Mouse (Mus musculus): ENCODE measurements around the gene Mfsd4b1. TPM values are rescaled to one million over a fixed set of nuclear protein-coding genes. Genes with fewer than 3 reads are reported as not detected.

The Mfsd4b1 gene
- 0.28 and 0.70 TPM in 2 replicates for polyA plus RNA-seq (2015; fragmentation: Nextera tagmentation; extraction: Ambion mirVana)

DNA sequence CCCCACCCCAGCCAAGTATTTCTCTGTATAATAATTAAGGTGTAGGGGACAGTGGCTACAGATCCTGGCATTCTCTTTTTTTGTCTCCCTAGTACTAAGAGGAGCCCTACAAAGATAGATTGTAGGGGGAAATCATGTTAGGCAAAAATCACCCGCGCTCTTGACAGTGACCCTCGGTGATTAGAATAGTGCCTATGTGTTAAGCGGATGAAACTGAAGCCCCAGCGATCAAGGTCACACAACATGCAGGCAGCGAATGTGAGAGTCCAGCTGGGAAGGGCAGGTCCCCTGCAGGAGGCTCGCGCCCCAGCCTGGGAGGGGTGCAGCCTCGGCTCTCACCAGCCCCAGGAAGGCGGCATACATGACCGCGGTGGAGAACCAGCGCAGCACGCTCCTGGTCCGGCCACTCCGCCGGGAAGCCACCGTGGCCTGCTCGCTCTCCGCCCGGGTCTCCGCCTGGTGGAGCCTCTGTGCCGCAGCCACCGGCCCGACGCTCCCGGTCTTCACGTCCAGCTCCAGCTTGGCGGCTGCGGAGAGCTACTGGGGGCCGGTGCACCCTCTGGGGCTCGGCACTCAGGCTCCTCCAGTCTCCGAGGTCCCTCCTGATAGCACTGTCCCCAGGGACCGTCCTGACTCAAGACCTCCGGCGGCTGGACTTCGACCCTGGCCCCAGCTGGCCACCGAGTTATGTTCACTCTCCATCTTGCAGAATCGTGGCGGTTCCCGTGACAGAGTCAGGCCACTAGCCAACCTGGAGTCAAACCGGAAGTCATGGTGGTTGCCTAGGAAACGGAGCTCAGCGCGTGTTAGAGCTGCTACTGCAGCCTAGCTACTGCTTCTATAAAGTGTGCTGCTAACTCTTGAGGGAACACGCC lies at the start of gene Mfsd4b1:
Gene Mfsd4b1, minus strand, starts transcription at position 715 of the 875 bp plus-strand sequence.
- Histone ChIP-seq H3K4me2 (peak within 1 kb of the TSS; percentile 83), H3K27me3 (replicated peaks) (no peaks in the 10 kb centered on the region), H3K9ac (replicated peaks) (peak within 1 kb of the TSS; percentile 70), H3K36me3 (no peaks in the 10 kb centered on the region), H3K4me3 (replicated peaks) (peak within 1 kb of the TSS; percentile 64), H3K27ac (replicated peaks) (peak within 1 kb of the TSS; percentile 86), H3K4me1 (peaks cover 14% of the 10 kb centered on the region), H3K9me3 (replicated peaks) (no peaks in the 10 kb centered on the region)
- peak; percentile 98 for ATAC-seq (ENCODE audit: low FRiP score)
- 1% methylated on average over 45 of the region's 46 CpGs for WGBS

DNA sequence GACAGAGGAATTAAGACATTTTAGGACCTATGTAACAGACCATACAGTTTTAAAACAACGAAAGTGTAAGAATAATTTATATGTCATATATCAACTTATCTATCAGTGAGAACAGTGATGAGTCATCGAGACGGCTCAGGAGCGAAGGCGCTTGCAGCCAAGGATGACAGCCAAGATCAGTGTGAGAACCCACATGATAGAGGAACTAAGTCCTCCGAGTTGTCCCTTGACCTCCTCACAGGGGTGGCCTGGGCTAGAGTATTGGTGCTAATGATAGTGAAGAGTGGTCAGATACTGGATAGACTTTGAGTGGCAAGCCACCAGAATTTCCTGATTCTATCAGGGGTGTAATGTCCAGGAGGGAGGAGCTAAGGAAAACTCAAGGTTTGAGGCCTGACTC lies 48.5 kb upstream of the Mfsd4b1 start:
- WGBS: 89% methylated on average over 6 of the region's 6 CpGs
- Histone ChIP-seq H3K36me3 (no peaks in the 10 kb centered on the region), H3K9ac (replicated peaks) (no peak overlapping the region), H3K27ac (replicated peaks) (no peak overlapping the region), H3K4me2 (no peak overlapping the region), H3K27me3 (replicated peaks) (no peaks in the 10 kb centered on the region), H3K4me3 (replicated peaks) (no peak overlapping the region), H3K9me3 (replicated peaks) (no peaks in the 10 kb centered on the region), H3K4me1 (0 out of 2 replicates have a peak, but pooled peaks cover 2% of the 10 kb centered on the region)
- ATAC-seq (ENCODE audit: low FRiP score): no peak

- Histone ChIP-seq H3K27me3 (replicated peaks) (no peaks in the 10 kb centered on the region), H3K4me1 (no peaks in the 10 kb centered on the region), H3K4me3 (replicated peaks) (no peak overlapping the region), H3K9ac (replicated peaks) (no peak overlapping the region), H3K27ac (replicated peaks) (no peak overlapping the region), H3K9me3 (replicated peaks) (no peaks in the 10 kb centered on the region), H3K36me3 (no peaks in the 10 kb centered on the region), H3K4me2 (no peak overlapping the region)
- WGBS: 36% methylated on average over 9 of the region's 9 CpGs
- ATAC-seq (ENCODE audit: low FRiP score): no peak
These were observed 45.6 kb upstream of the Mfsd4b1 start for GRCm38 (mm10) chr10:40070684-40071083.

GRCm38 (mm10) chr10:40069270-40069669 lies 44.2 kb upstream of the Mfsd4b1 start:
- WGBS: 59% methylated on average over 4 of the region's 4 CpGs
- no peaks in the 10 kb centered on the region for H3K27me3 ChIP-seq (replicated peaks)
- ATAC-seq (ENCODE audit: low FRiP score): no peak
- no peak overlapping the region for H3K4me2 ChIP-seq
- H3K4me3 ChIP-seq (replicated peaks): no peak overlapping the region
- H3K9me3 ChIP-seq (replicated peaks): no peaks in the 10 kb centered on the region
- no peak overlapping the region for H3K27ac ChIP-seq (replicated peaks)
- no peak overlapping the region for H3K9ac ChIP-seq (replicated peaks)
- no peaks in the 10 kb centered on the region for H3K4me1 ChIP-seq
- H3K36me3 ChIP-seq: no peaks in the 10 kb centered on the region

- no peak overlapping the region for H3K4me3 ChIP-seq (replicated peaks)
- H3K9ac ChIP-seq (replicated peaks): no peak overlapping the region
- ATAC-seq (ENCODE audit: low FRiP score): no peak
- no peaks in the 10 kb centered on the region for H3K27me3 ChIP-seq (replicated peaks)
- no peaks in the 10 kb centered on the region for H3K9me3 ChIP-seq (replicated peaks)
- H3K36me3 ChIP-seq: no peaks in the 10 kb centered on the region
- H3K4me2 ChIP-seq: no peak overlapping the region
- H3K4me1 ChIP-seq: no peaks in the 10 kb centered on the region
- H3K27ac ChIP-seq (replicated peaks): no peak overlapping the region
- 75% methylated on average over 10 of the region's 10 CpGs for WGBS
These were observed 43.5 kb upstream of the Mfsd4b1 start for GRCm38 (mm10) chr10:40068595-40068994.

GRCm38 (mm10) chr10:40067529-40067928 lies 42.5 kb upstream of the Mfsd4b1 start:
- H3K9ac ChIP-seq (replicated peaks): no peak overlapping the region
- no peaks in the 10 kb centered on the region for H3K4me1 ChIP-seq
- WGBS: 16% methylated on average over 1 of the region's 1 CpGs
- H3K4me3 ChIP-seq (replicated peaks): no peak overlapping the region
- no peak overlapping the region for H3K4me2 ChIP-seq
- no peaks in the 10 kb centered on the region for H3K9me3 ChIP-seq (replicated peaks)
- H3K36me3 ChIP-seq: no peaks in the 10 kb centered on the region
- H3K27ac ChIP-seq (replicated peaks): no peak overlapping the region
- no peak for ATAC-seq (ENCODE audit: low FRiP score)
- no peaks in the 10 kb centered on the region for H3K27me3 ChIP-seq (replicated peaks)

DNA sequence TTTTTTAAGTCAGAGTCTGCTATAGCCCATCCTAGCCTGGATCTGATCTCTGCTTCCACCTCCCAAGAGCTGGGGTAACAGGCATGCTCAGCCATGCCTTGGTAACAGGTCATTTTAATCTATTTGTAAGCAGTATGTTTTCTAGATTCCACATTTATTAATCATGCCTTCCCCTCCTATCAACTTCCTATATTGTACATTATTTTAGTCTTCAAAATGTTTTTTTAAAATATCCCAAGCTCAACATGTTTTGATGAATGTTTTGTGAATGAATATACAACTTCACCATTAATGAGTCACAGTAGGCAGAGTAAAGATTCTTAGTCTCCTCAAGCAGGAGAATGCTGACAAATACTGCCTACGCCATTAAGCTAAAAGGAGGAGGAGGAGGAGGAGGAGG lies 42.0 kb upstream of the Mfsd4b1 start:
- no peak overlapping the region for H3K27ac ChIP-seq (replicated peaks)
- no peak overlapping the region for H3K4me2 ChIP-seq
- no peaks in the 10 kb centered on the region for H3K9me3 ChIP-seq (replicated peaks)
- H3K27me3 ChIP-seq (replicated peaks): no peaks in the 10 kb centered on the region
- WGBS: 0% methylated on average over 1 of the region's 1 CpGs
- no peak overlapping the region for H3K4me3 ChIP-seq (replicated peaks)
- H3K36me3 ChIP-seq: no peaks in the 10 kb centered on the region
- no peak for ATAC-seq (ENCODE audit: low FRiP score)
- H3K4me1 ChIP-seq: no peaks in the 10 kb centered on the region
- no peak overlapping the region for H3K9ac ChIP-seq (replicated peaks)

DNA sequence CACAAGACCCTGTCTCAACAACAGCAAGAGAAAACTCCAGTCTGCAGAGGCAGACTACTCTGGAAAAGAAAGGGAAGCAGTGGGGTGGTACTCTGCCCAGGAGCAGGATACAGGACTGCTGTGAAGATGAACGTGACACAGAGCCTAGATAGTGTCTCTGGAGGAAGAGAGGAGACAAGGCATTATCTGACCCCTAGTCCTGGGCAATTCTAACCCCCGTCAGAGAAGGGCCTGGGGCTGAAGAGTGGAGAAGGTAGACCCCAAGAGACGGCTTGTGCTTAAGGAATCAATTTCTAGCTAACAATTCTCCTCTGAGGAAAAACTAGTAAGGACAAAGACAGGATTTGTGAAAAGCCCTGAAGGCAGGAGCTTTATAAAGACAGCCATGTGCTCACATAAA lies 40.3 kb upstream of the Mfsd4b1 start:
- no peak overlapping the region for H3K4me2 ChIP-seq
- H3K27me3 ChIP-seq (replicated peaks): no peaks in the 10 kb centered on the region
- H3K36me3 ChIP-seq: no peaks in the 10 kb centered on the region
- H3K9ac ChIP-seq (replicated peaks): no peak overlapping the region
- WGBS: 44% methylated on average over 3 of the region's 3 CpGs
- no peaks in the 10 kb centered on the region for H3K4me1 ChIP-seq
- no peak overlapping the region for H3K4me3 ChIP-seq (replicated peaks)
- ATAC-seq (ENCODE audit: low FRiP score): no peak
- H3K27ac ChIP-seq (replicated peaks): no peak overlapping the region
- H3K9me3 ChIP-seq (replicated peaks): no peaks in the 10 kb centered on the region

GRCm38 (mm10) chr10:40063291-40063890 lies 38.3 kb upstream of the Mfsd4b1 start:
- Histone ChIP-seq H3K27ac (replicated peaks) (no peak overlapping the region), H3K4me3 (replicated peaks) (no peak overlapping the region), H3K27me3 (replicated peaks) (no peaks in the 10 kb centered on the region), H3K9ac (replicated peaks) (no peak overlapping the region), H3K9me3 (replicated peaks) (no peaks in the 10 kb centered on the region), H3K4me2 (no peak overlapping the region), H3K4me1 (peaks cover 2% of the 10 kb centered on the region; the same call in 1 of the 2 replicates), H3K36me3 (no peaks in the 10 kb centered on the region)
- ATAC-seq (ENCODE audit: low FRiP score): no peak
- WGBS: 23% methylated on average over 5 of the region's 5 CpGs

- WGBS: 32% methylated on average over 6 of the region's 6 CpGs
- Histone ChIP-seq H3K4me3 (replicated peaks) (no peak overlapping the region), H3K36me3 (no peaks in the 10 kb centered on the region), H3K27me3 (replicated peaks) (no peaks in the 10 kb centered on the region), H3K4me1 (peaks cover 2% of the 10 kb centered on the region; the same call in 1 of the 2 replicates), H3K9ac (replicated peaks) (no peak overlapping the region), H3K9me3 (replicated peaks) (no peaks in the 10 kb centered on the region), H3K4me2 (no peak overlapping the region), H3K27ac (replicated peaks) (no peak overlapping the region)
- ATAC-seq (ENCODE audit: low FRiP score): no peak
These were observed 37.7 kb upstream of the Mfsd4b1 start for GRCm38 (mm10) chr10:40062812-40063211.

DNA sequence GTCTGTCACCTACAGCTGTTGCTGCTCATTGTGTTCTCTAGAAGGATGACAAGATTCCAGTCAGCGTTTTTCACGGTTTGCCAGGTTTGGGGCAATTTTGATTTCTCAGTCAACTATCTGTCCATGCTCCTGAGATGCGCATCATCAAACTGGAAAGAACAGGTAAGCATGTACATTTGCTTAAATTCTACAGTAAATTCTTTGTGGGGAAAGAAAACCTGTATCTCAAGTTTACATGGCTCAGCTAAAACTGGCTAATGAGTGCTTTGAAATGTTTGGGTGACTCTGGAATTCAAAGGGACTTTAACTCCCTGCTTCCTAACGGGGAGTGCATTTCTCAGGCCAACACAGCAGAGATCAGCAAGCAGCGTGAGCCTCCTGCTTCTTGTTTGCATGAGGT lies 36.9 kb upstream of the Mfsd4b1 start:
- H3K27me3 ChIP-seq (replicated peaks): no peaks in the 10 kb centered on the region
- no peak overlapping the region for H3K9ac ChIP-seq (replicated peaks)
- no peak for ATAC-seq (ENCODE audit: low FRiP score)
- no peaks in the 10 kb centered on the region for H3K9me3 ChIP-seq (replicated peaks)
- H3K4me3 ChIP-seq (replicated peaks): no peak overlapping the region
- no peak overlapping the region for H3K27ac ChIP-seq (replicated peaks)
- no peak overlapping the region for H3K4me2 ChIP-seq
- 89% methylated on average over 5 of the region's 5 CpGs for WGBS
- peaks cover 2% of the 10 kb centered on the region; the same call in 1 of the 2 replicates for H3K4me1 ChIP-seq
- no peaks in the 10 kb centered on the region for H3K36me3 ChIP-seq

DNA sequence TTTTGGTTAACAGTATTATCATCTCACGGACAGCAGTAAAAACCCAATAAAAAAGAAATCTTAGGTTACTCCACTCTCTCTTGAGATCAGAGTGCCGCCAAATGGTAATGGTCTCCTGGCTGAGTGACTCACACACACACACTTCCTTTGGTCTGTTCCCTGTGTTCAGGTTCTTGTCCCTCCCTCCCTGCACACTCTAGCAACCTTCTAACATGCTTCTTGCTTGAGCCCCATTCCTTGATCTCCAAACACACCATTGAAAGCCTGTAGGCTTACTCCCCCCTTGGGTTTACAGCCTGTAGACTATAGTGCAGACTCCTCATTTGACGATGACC lies 33.7 kb upstream of the Mfsd4b1 start:
- WGBS: 60% methylated on average over 3 of the region's 3 CpGs
- Histone ChIP-seq H3K4me3 (replicated peaks) (no peak overlapping the region), H3K4me2 (peak overlapping the region; percentile 41; the same call in 1 of the 2 replicates), H3K27me3 (replicated peaks) (no peaks in the 10 kb centered on the region), H3K9ac (replicated peaks) (no peak overlapping the region), H3K36me3 (no peaks in the 10 kb centered on the region), H3K27ac (replicated peaks) (no peak overlapping the region), H3K4me1 (peaks cover 2% of the 10 kb centered on the region; the same call in 1 of the 2 replicates), H3K9me3 (replicated peaks) (no peaks in the 10 kb centered on the region)
- no peak for ATAC-seq (ENCODE audit: low FRiP score)

Measured in neural tube, embryonic 15.5 days (tissue).